Mouse (Mus musculus): ENCODE results near the gene Cisd3.
"Not testable (repeated sequence)": the region's sequence is repeated elsewhere in the genome, so short reads cannot be mapped to it uniquely, and the experiment has no call there.

The Cisd3 gene

DNA sequence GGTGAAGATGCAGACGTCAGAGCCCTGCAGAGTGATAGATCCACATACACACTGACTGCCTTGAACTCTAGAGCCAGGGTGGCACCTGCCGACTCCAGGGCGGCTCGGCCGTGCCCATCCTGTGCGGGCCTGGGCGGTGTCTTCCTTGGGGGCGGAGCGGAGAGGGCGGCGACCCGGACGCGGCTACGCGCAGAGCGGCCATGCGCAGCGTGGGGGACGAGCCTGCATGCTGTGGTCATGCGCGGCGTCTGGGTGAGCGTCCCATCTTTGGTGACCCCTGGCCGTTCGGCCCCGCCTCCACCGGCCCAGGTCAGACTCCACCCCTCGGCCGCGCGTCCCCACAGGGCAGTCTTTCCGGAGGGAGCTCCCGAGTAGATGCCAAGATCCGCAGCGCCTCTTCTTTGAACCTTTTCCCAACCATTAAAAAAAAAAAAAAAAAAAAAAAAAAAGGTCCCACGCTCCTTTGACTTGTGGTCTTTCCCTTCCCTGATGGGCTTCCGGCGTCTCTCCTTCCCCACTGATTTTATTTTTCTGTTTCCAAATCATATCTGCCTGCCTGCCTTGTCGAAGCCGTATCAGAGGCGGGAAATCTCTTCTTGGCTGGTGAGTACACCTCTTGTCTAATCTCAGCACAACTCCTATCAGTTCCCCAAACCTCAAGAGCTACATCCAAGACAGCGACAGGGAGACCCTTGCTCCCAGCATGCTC, at the start of gene Cisd3:
Cisd3 (plus strand) TSS at position 214 of the 709 bp plus-strand sequence.
- peak; percentile 88 for DNase-seq (ENCODE audit: low read depth, low spot score)

- DNase-seq (ENCODE audit: low read depth, low spot score): no peak
Measured at GRCm38 (mm10) chr11:97641668-97642067, 44.0 kb upstream of the Cisd3 start.

DNA sequence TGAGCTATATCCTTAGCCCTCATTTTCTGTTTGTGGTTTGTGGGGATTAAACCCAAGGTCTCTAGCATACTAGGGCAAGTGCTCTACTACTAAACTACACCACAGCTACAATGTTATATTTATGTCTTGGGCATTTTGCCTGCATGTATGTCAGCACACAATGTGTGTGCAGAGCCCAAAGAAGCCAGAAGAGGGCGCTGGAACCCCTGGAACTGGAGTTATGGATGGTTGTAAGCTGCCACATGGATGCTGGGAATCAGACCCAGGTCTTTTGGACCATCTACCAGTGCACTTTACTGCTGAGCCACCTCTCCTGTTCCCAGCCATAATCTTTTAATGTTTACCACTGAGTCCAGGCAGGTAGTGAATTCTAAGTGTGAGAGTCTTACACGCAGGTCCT, 42.9 kb upstream of the Cisd3 start:
- peak; percentile 59 for DNase-seq (ENCODE audit: low read depth, low spot score)

DNA sequence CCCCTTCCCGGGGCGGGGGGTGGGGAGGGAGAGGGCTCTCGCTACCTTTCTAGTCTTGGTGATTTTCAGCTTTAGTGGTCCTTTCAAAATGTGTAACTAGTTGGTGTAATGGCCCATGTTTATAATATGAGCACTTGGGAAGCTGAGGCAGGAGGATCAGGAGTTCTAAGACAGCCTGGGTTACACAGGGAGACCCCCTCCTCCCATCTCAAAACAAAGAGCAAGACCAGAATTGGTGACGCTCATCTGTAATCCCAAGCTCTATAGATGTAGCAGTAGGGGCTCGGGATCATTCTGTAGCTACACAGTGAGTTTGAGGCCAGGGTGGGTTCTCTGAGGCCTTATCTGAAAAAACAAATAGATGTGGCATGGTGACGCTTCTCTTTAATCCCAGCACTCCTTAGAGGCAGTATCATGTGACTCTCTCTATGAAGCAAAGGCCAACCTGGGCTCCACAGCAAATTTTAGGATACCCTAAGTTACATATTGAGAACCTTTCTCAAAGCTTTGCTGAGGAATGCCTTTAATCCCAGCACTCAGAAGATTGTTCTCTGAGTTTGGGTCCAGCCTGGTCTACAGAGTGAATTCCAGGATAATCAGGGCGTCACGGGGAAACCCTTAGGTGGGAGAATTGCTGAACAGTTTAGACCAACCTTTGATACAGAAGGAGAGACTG, 42.1 kb upstream of the Cisd3 start:
- DNase-seq (ENCODE audit: low read depth, low spot score): no peak

DNA sequence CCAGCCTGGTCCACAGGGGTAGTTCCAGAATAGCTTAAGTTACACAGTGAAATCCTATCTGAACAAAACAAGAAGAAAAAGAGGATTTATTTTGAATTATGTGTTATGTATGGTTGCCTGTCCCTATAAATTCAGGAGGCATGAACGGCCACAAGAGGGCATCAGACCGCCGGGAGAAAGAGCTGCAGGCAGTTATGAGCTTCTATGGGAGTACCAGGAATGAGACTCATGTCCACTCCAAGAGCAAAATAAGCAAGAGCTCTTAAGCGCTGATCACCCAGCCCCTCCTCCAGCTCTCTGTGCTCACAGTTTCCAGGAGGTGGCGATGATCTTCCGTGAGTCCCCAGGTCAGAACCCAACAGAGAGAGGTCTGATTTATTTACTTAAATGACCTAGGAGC, 40.8 kb upstream of the Cisd3 start:
- peak; percentile 95 for DNase-seq (ENCODE audit: low read depth, low spot score)

DNA sequence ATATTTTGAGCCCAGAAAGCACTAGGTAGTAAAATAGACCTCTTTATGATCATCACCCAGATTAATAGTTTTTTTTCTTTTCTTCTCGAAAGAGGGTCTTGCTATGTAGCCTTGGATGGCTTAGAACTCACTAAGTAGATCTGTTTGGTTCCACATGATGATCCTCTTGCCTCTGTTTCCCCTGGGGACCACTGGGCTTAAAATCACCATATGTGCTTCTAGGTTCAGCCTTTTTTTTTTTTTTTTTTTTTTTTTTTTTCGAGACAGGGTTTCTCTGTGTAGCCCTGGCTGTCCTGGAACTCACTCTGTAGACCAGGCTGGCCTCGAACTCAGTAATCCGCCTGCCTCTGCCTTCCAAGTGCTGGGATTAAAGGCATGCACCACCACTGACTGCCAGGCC, 37.1 kb upstream of the Cisd3 start:
- DNase-seq (ENCODE audit: low read depth, low spot score): not testable (repeated sequence)

DNA sequence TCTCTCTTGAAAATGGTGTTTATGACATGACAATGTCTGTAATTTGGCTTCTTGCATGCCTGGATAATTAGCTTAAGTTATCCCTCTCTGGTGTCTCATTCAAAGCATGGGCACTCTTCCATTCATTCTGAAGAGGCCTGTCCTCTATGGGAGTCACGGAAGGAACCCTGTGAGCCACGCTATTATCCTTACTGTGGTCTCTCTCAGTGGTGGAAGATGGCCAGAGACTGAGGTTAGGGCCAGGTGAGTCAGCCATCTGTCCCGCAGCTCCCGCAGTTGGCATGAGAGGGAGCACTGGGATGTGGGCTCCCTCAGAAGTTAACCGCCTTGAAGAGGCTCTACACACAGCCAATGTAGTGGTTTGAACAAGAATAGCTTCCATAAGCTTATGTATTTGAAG, 35.3 kb upstream of the Cisd3 start:
- DNase-seq (ENCODE audit: low read depth, low spot score): no peak

DNA sequence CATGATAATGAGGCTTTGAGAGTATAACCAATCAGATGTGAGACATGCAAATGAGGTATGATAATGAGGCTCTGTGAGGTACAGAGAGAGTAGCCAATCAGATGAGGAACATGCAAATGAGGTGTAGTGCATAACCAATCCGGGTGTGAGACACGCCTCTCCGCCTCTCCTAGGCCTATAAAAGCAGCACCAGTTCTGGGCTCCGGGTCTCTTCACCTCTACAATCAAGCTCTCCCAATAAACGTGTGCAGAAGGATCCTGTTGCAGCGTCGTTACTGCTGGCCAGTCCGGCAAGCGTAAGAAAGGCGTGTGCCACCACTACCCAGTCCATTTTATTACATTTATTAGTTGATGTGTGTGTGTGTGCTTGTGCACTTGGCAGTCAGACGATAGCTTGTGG, 32.2 kb upstream of the Cisd3 start:
- DNase-seq (ENCODE audit: low read depth, low spot score): peak; percentile 88

- DNase-seq (ENCODE audit: low read depth, low spot score): no peak
Measured at GRCm38 (mm10) chr11:97654210-97654609, 31.4 kb upstream of the Cisd3 start.

DNA sequence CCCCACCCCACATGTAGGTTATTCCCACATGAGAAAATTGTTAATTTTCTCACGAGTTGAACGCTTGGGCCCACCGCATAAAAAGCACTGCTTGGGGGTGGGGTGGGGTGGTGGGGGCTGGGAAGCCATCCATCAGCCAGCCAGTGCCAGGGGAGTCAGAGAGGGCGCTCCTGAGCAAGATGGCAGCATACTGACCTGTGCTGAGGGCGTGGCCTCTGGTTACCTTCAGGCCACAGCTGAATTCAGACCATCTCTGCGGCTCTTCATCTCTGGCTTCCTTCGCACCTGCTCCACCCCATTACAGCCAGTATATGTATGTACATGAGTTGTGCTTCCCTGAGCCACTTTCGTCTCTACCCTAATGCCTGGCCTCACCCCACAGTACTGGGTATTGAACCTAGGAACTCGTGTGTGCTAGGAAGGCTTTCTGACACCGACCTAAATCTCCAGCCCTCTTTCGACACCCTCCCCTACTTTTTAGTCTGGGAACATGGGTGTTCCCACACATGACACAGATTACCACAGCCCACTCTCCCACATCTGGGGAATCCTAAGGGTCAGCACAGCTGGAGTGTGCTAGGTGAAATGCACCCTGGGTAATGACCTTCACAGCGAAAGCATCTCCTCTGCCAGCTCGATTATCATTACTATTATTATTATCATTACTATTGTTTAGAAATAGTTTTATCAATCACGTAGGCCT, 29.2 kb upstream of the Cisd3 start:
- peak; percentile 87 for DNase-seq (ENCODE audit: low read depth, low spot score)

- peak; percentile 75 for DNase-seq (ENCODE audit: low read depth, low spot score)
Measured at GRCm38 (mm10) chr11:97657184-97657945, 28.3 kb upstream of the Cisd3 start.

GRCm38 (mm10) chr11:97657967-97658366, 27.7 kb upstream of the Cisd3 start:
- DNase-seq (ENCODE audit: low read depth, low spot score): not testable (repeated sequence)

- DNase-seq (ENCODE audit: low read depth, low spot score): peak; percentile 54
Measured at GRCm38 (mm10) chr11:97658751-97659266, 26.8 kb upstream of the Cisd3 start.

- no peak for DNase-seq (ENCODE audit: low read depth, low spot score)
Measured at GRCm38 (mm10) chr11:97659267-97659989, 26.2 kb upstream of the Cisd3 start.

DNA sequence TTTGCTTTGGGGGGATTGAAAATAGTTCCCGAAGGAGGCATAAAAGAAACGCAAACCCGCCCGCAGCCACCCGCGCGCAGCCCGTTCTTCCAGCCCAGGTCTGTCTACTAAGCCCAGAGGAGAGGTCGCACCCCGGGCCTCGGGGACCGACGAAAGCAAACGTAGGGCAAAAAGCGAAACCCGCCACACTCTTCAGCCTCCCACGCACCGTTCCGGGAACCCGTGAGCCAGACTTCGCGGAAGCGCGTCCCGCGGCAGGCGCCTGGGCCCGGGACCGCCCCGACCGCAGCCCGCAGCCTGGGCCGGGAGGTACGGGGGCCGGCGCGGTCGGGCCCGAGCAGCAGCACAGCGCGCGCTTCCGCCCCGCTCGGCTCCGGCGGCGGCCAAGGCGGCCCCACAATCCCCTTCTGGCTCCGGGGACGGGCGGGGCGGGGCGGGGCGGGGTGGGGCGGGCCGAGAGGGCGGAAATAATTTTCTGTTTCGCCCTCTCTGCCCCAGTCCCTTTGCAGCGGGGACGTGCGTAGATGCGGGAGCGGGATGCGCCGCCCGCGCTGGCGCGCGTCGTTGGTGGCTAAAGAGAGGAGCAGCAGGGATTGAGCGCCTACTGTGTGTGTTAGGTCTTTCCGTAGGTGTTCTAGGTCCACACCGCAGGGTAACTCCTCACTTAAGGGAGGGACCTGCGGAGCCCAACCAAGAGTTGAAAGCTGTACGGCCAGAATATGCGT, 25.5 kb upstream of the Cisd3 start:
- peak; percentile 86 for DNase-seq (ENCODE audit: low read depth, low spot score)

DNA sequence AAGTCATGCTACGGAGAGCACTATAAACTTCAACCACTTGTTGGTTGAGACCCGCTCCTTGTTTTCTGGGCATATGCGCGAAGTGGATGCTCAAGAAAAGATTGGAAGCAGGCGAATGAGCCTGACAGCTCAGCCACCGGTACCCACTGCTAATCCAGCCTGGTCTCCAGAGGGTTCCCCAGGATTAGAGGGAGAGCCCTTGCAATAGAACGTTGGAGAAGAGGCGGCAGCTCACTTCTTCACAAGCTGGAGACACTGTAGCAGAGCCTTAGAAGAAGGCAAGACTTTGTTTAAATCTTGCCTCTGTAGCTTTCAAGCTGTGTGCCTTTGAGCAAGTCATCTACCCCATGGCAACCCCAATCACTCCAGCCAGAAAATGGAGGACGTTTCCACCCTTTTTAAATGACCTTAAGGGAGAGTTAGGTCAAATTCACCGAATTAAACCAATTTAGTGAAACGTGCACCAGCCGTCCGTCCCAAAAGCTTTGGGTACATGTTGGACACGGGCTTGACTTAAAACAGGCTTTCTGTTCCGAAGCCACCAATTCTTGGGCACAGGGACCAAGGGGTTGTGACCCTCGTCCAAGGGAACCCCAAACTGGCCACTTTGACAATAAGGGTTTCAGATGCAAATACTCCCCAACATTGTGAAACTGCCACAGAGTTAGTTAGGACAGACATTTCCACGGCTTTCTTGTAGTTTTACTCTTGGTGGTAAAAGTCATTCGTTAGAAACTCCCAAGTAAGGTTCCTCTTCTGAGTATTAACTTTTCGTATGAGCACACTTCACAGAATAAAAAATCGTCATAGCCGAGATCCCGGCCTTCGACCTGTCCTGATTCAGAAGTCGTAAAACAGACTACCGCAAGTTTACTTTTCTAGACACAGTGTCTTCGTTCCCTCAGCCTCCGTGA, 24.6 kb upstream of the Cisd3 start:
- no peak for DNase-seq (ENCODE audit: low read depth, low spot score)

DNA sequence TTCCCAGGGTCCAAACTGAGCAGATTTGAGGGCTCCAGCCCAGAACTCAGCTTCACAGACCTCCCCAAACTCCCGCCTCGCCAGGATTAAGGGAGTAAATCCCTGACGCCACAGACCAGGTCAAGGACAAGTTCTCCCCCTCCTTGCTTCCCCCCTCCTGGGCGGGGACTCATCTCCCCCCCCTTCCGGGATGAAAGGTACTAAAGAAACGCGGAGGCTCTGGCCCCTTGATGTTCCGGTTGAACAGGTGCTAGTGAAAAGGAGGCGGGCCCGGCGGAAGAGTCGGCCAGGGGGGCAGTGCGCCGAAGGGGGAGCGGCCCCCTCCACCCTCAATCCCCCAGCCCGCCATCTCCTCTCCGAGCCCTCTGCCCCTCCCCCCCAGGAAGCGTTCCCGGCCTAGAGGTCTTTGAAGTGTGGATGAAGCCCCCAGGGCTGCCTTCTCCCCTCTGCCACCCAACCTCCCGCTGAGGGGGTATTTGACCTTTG, 23.9 kb upstream of the Cisd3 start:
- peak; percentile 99 for DNase-seq (ENCODE audit: low read depth, low spot score)

DNA sequence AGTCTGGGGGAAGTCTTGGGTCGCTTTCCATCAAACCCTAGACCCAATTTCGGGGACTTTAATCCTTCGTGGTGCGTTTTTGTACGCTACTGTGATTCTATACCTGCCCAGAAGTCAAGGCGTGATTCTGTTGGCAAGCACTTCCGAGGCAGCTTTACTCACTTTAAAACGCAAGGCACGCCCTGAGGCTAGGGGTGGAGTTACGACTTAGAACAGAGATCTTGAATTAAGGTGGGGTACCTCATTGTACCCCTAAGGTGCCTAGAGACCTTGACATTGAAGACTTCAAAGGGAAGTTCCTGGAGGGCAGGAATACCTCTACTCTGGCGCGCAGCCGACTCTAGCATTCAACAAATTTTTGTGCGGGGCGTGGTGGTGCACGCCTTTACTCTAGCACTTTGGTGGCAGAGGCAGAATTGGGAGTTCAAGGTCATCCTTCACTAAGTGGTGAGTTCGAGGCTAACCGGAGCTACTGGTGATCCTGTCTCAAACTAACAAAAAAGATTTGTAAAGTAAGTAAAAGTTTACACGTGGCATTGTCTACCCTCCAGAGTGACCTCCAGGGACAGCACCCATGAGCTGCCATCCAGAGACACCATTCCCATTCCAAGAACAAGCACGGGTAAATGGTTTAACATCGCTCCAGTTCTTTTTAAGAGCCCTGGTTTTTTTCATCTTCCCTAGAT, 23.3 kb upstream of the Cisd3 start:
- peak; percentile 100 for DNase-seq (ENCODE audit: low read depth, low spot score)
